Mouse (Mus musculus) thymus, postnatal 0 days (tissue): ENCODE data around the gene Rrbp1. TPM values are rescaled to one million over a fixed set of nuclear protein-coding genes. Genes with fewer than 3 reads are reported as not detected.
A peak's percentile ranks its signal among the peaks of the same experiment; 100 is the strongest.

Source experiments
- DNase-seq: peaks from one replicate; pipeline ENCODE4 v3.0.0-alpha.2; 2015; ENCODE audit warnings: low spot score
- polyA plus RNA-seq: library from polyadenylated mRNA; unstranded; fragments of >200 nt; fragmentation: Nextera tagmentation; extraction: Ambion mirVana; gene quantifications from 2 replicates; pipeline ENCODE4 v1.2.1, GENCODE M21; 2015

Rrbp1 gene
- polyA plus RNA-seq, 1 experiment from 2014 or later = 34.4 TPM

- no peak for DNase-seq
These were observed 55.3 kb downstream of the Rrbp1 start for GRCm38 (mm10) chr2:143955746-143956145.

- no peak for DNase-seq
These were observed 56.1 kb downstream of the Rrbp1 start for GRCm38 (mm10) chr2:143955004-143955403.

GRCm38 (mm10) chr2:143953944-143954343 is 57.1 kb downstream of the Rrbp1 start:
- DNase-seq = no peak

- DNase-seq = no peak
These were observed 59.3 kb downstream of the Rrbp1 start for GRCm38 (mm10) chr2:143951546-143952315.

GRCm38 (mm10) chr2:143951028-143951420 is 60.0 kb downstream of the Rrbp1 start:
- no peak for DNase-seq

- no peak for DNase-seq
These were observed 60.6 kb downstream of the Rrbp1 start for GRCm38 (mm10) chr2:143950290-143951027.

GRCm38 (mm10) chr2:143949217-143949616 is 61.8 kb downstream of the Rrbp1 start:
- DNase-seq = no peak

GRCm38 (mm10) chr2:143948416-143948815 is 62.6 kb downstream of the Rrbp1 start:
- DNase-seq = no peak

GRCm38 (mm10) chr2:143947981-143948380 is 63.1 kb downstream of the Rrbp1 start:
- DNase-seq = no peak

GRCm38 (mm10) chr2:143946399-143946798 is 64.7 kb downstream of the Rrbp1 start:
- no peak for DNase-seq

- peak; percentile 17 for DNase-seq
These were observed 65.5 kb downstream of the Rrbp1 start for GRCm38 (mm10) chr2:143945466-143946075.

GRCm38 (mm10) chr2:143944796-143945195 is 66.3 kb downstream of the Rrbp1 start:
- DNase-seq = no peak

- DNase-seq = no peak
These were observed 70.7 kb downstream of the Rrbp1 start for GRCm38 (mm10) chr2:143940406-143940805.

GRCm38 (mm10) chr2:143937861-143938260 is 73.2 kb downstream of the Rrbp1 start:
- DNase-seq = no peak

GRCm38 (mm10) chr2:143934439-143934838 is 76.6 kb downstream of the Rrbp1 start:
- no peak for DNase-seq

- DNase-seq = no peak
These were observed 77.5 kb downstream of the Rrbp1 start for GRCm38 (mm10) chr2:143933516-143933915.

GRCm38 (mm10) chr2:143932340-143932873 is 78.7 kb downstream of the Rrbp1 start:
- DNase-seq = no peak

- no peak for DNase-seq
These were observed 81.3 kb downstream of the Rrbp1 start for GRCm38 (mm10) chr2:143929607-143930311.

- no peak for DNase-seq
These were observed 85.2 kb downstream of the Rrbp1 start for GRCm38 (mm10) chr2:143925826-143926225.

GRCm38 (mm10) chr2:143924085-143924484 is 87.0 kb downstream of the Rrbp1 start:
- no peak for DNase-seq

GRCm38 (mm10) chr2:143918831-143919502 is 92.1 kb downstream of the Rrbp1 start:
- DNase-seq = no peak
